9 mouse cellular contexts compared by ENCODE assay signal in the genomic region with DNA sequence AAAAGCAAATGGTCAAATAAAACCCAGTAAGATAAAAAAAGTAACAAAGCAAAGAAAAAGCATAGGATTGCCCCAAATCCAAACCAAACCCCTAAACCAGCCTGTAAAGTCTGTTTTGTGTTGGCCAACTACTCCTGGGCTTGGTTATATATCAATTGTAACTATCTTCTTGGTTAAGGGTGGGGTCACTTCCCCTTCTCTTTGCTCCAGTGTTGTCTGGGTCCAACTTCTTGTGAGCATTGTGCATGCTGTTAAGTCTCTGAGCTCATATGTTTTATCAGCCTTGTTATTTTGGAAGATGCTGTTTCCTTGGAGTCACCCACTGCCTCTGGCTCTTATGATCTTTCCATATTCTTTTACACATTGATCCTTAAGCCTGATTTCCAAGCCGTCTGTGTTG.
"Had no signal": no experiment of that assay in that cellular context is flagged by ENCODE, and none has a peak within 500 bp of the region (broad histone marks: within the 10 kb centered on the region; RNA-seq: fewer than 3 reads in every experiment).

No protein-coding gene starts in this region.

- H3K4me1 ChIP-seq: limb, embryonic 10.5 days; midbrain, embryonic 15.5 days had no signal

- DNase-seq: kidney, adult 18-20 months; kidney, postnatal 10 days; lung, postnatal 14 days; right cerebral cortex, postnatal 14 days; thymus, postnatal 4 days had no signal

- H3K27ac ChIP-seq: limb, embryonic 10.5 days; liver, embryonic 12.5 days; lung, embryonic 15.5 days; midbrain, embryonic 15.5 days had no signal

- ATAC-seq: liver, embryonic 12.5 days; midbrain, embryonic 15.5 days had no signal

- H3K4me3 ChIP-seq: limb, embryonic 10.5 days; liver, embryonic 12.5 days; lung, embryonic 15.5 days; midbrain, embryonic 15.5 days had no signal
